Mouse (Mus musculus) heart, embryonic 10.5 days (tissue): Measurements from ENCODE around the gene Kctd10. TPM values are rescaled to one million over a fixed set of nuclear protein-coding genes. Genes with fewer than 3 reads are reported as not detected.

Source experiments
- DNase-seq: peaks from one replicate; pipeline ENCODE4 v3.0.0-alpha.2; 2017; ENCODE audit warnings: low spot score
- H3K27ac ChIP-seq: fragments of 300-500 bp; sonication (generic); 2 replicates; pipeline ENCODE4 v1.5.1; 2016; ENCODE audit warnings: mild to moderate bottlenecking
- H3K27me3 ChIP-seq: fragments of 300-500 bp; sonication (generic); 2 replicates; pipeline ENCODE4 v1.6.1; 2016; ENCODE audit warnings: mild to moderate bottlenecking; ENCODE audit not compliant: poor library complexity, insufficient read depth, severe bottlenecking
- H3K36me3 ChIP-seq: fragments of 300-500 bp; sonication (generic); 2 replicates; pipeline ENCODE4 v1.6.1; 2016; ENCODE audit warnings: mild to moderate bottlenecking, moderate library complexity
- H3K4me1 ChIP-seq: fragments of 300-500 bp; sonication (generic); 2 replicates; pipeline ENCODE4 v1.6.1; 2016; ENCODE audit warnings: mild to moderate bottlenecking
- H3K4me3 ChIP-seq: fragments of 300-500 bp; sonication (generic); 2 replicates; pipeline ENCODE4 v1.5.1; 2016; ENCODE audit warnings: mild to moderate bottlenecking, moderate library complexity
- H3K9me3 ChIP-seq: fragments of 300-500 bp; sonication (generic); 2 replicates; pipeline ENCODE4 v1.6.1; 2016; ENCODE audit warnings: mild to moderate bottlenecking, moderate library complexity
- WGBS: fragments of 180-500 bp; shearing (Covaris S2); methylation state at CpG from one replicate; pipeline ENCODE4 v1.1.7; 2016; 5-methylcytosine and 5-hydroxymethylcytosine counted together
- polyA plus RNA-seq: library from polyadenylated mRNA; unstranded; fragments of >200 nt; fragmentation: Nextera tagmentation; extraction: Ambion mirVana; gene quantifications from 2 replicates; pipeline ENCODE4 v1.2.1, GENCODE M21; 2016

Gene Kctd10
- polyA plus RNA-seq, 1 experiment from 2014 or later, result 105 TPM

- H3K4me3 ChIP-seq, result no peak overlapping the region
- H3K4me1 ChIP-seq, result peaks cover 96% of the 10 kb centered on the region
- H3K9me3 ChIP-seq, result no peaks in the 10 kb centered on the region
- DNase-seq, result no peak
- H3K27me3 ChIP-seq, result no peaks in the 10 kb centered on the region
- peak overlapping the region; percentile 67 for H3K27ac ChIP-seq
- H3K36me3 ChIP-seq, result peaks cover 73% of the 10 kb centered on the region
- 82% methylated on average over 9 of the region's 9 CpGs for WGBS
Observed at GRCm38 (mm10) chr5:114373581-114373980, 6.7 kb downstream of the Kctd10 start.

- 74% methylated on average over 11 of the region's 11 CpGs for WGBS
- peaks cover 93% of the 10 kb centered on the region for H3K4me1 ChIP-seq
- DNase-seq, result no peak
- no peak overlapping the region for H3K4me3 ChIP-seq
- H3K27ac ChIP-seq, result peak overlapping the region; percentile 67
- peaks cover 77% of the 10 kb centered on the region for H3K36me3 ChIP-seq
- H3K27me3 ChIP-seq, result no peaks in the 10 kb centered on the region
- H3K9me3 ChIP-seq, result no peaks in the 10 kb centered on the region
Observed at GRCm38 (mm10) chr5:114373174-114373573, 7.1 kb downstream of the Kctd10 start.

GRCm38 (mm10) chr5:114372565-114372964 lies 7.7 kb downstream of the Kctd10 start:
- 39% methylated on average over 11 of the region's 11 CpGs for WGBS
- Histone ChIP-seq H3K4me3 (no peak overlapping the region), H3K4me1 (peaks cover 87% of the 10 kb centered on the region), H3K36me3 (peaks cover 83% of the 10 kb centered on the region), H3K27ac (peak overlapping the region; percentile 67), H3K27me3 (no peaks in the 10 kb centered on the region), H3K9me3 (no peaks in the 10 kb centered on the region)
- DNase-seq, result no peak

- peak overlapping the region; percentile 67 for H3K27ac ChIP-seq
- no peaks in the 10 kb centered on the region for H3K9me3 ChIP-seq
- no peaks in the 10 kb centered on the region for H3K27me3 ChIP-seq
- H3K36me3 ChIP-seq, result peaks cover 90% of the 10 kb centered on the region
- WGBS, result 48% methylated on average over 25 of the region's 25 CpGs
- peaks cover 81% of the 10 kb centered on the region for H3K4me1 ChIP-seq
- no peak overlapping the region for H3K4me3 ChIP-seq
- DNase-seq, result no peak
Observed at GRCm38 (mm10) chr5:114371731-114372473, 8.4 kb downstream of the Kctd10 start.

GRCm38 (mm10) chr5:114371331-114371730 lies 9.0 kb downstream of the Kctd10 start:
- Histone ChIP-seq H3K36me3 (peaks cover 92% of the 10 kb centered on the region), H3K4me3 (no peak overlapping the region), H3K27ac (peak overlapping the region; percentile 67), H3K27me3 (no peaks in the 10 kb centered on the region), H3K4me1 (peaks cover 75% of the 10 kb centered on the region), H3K9me3 (no peaks in the 10 kb centered on the region)
- 5% methylated on average over 3 of the region's 3 CpGs for WGBS
- DNase-seq, result no peak

GRCm38 (mm10) chr5:114370371-114370776 lies 9.9 kb downstream of the Kctd10 start:
- peak overlapping the region; percentile 67 for H3K27ac ChIP-seq
- H3K36me3 ChIP-seq, result peaks cover 93% of the 10 kb centered on the region
- H3K27me3 ChIP-seq, result no peaks in the 10 kb centered on the region
- WGBS, result 55% methylated on average over 9 of the region's 9 CpGs
- no peaks in the 10 kb centered on the region for H3K9me3 ChIP-seq
- H3K4me1 ChIP-seq, result peaks cover 68% of the 10 kb centered on the region
- no peak for DNase-seq
- H3K4me3 ChIP-seq, result no peak overlapping the region

GRCm38 (mm10) chr5:114369921-114370320 lies 10.4 kb downstream of the Kctd10 start:
- Histone ChIP-seq H3K36me3 (peaks cover 93% of the 10 kb centered on the region), H3K4me3 (no peak overlapping the region)

GRCm38 (mm10) chr5:114368803-114369496 lies 11.4 kb downstream of the Kctd10 start:
- Histone ChIP-seq H3K36me3 (peaks cover 93% of the 10 kb centered on the region), H3K4me1 (peaks cover 56% of the 10 kb centered on the region), H3K27me3 (no peaks in the 10 kb centered on the region), H3K4me3 (no peak overlapping the region), H3K9me3 (no peaks in the 10 kb centered on the region), H3K27ac (no peak overlapping the region)
- no peak for DNase-seq
- WGBS, result 88% methylated on average over 16 of the region's 16 CpGs

More at GRCm38 (mm10) chr5:114369921-114370320, 10.4 kb downstream of the Kctd10 start:
- no peaks in the 10 kb centered on the region for H3K9me3 ChIP-seq
- peaks cover 65% of the 10 kb centered on the region for H3K4me1 ChIP-seq
- WGBS, result 85% methylated on average over 9 of the region's 9 CpGs
- peak overlapping the region; percentile 19 for H3K27ac ChIP-seq
- DNase-seq, result no peak
- H3K27me3 ChIP-seq, result no peaks in the 10 kb centered on the region

GRCm38 (mm10) chr5:114368121-114368520 lies 12.2 kb downstream of the Kctd10 start:
- 94% methylated on average over 14 of the region's 14 CpGs for WGBS
- peaks cover 93% of the 10 kb centered on the region for H3K36me3 ChIP-seq
- H3K27me3 ChIP-seq, result no peaks in the 10 kb centered on the region

GRCm38 (mm10) chr5:114365043-114365752 lies 15.1 kb downstream of the Kctd10 start:
- peaks cover 18% of the 10 kb centered on the region for H3K4me1 ChIP-seq
- DNase-seq, result no peak
- no peaks in the 10 kb centered on the region for H3K9me3 ChIP-seq
- no peak overlapping the region for H3K4me3 ChIP-seq
- H3K27me3 ChIP-seq, result no peaks in the 10 kb centered on the region
- H3K36me3 ChIP-seq, result peaks cover 98% of the 10 kb centered on the region
- WGBS, result 88% methylated on average over 23 of the region's 23 CpGs
- no peak overlapping the region for H3K27ac ChIP-seq

More at GRCm38 (mm10) chr5:114368121-114368520, 12.2 kb downstream of the Kctd10 start:
- no peak overlapping the region for H3K27ac ChIP-seq
- H3K9me3 ChIP-seq, result no peaks in the 10 kb centered on the region
- H3K4me3 ChIP-seq, result no peak overlapping the region
- H3K4me1 ChIP-seq, result peaks cover 47% of the 10 kb centered on the region
- DNase-seq, result no peak

GRCm38 (mm10) chr5:114360968-114361367 lies 19.3 kb downstream of the Kctd10 start:
- Histone ChIP-seq H3K27ac (no peak overlapping the region), H3K27me3 (no peaks in the 10 kb centered on the region), H3K4me3 (no peak overlapping the region), H3K9me3 (no peaks in the 10 kb centered on the region), H3K36me3 (peaks cover 70% of the 10 kb centered on the region), H3K4me1 (peaks cover 20% of the 10 kb centered on the region)
- DNase-seq, result no peak
- 83% methylated on average over 15 of the region's 15 CpGs for WGBS

GRCm38 (mm10) chr5:114359586-114359985 lies 20.7 kb downstream of the Kctd10 start:
- Histone ChIP-seq H3K27me3 (0 out of 2 replicates have a peak, but pooled peaks cover 3% of the 10 kb centered on the region), H3K27ac (no peak overlapping the region), H3K4me1 (peaks cover 15% of the 10 kb centered on the region), H3K36me3 (peaks cover 56% of the 10 kb centered on the region), H3K4me3 (no peak overlapping the region), H3K9me3 (no peaks in the 10 kb centered on the region)
- 64% methylated on average over 8 of the region's 8 CpGs for WGBS
- no peak for DNase-seq

- 72% methylated on average over 10 of the region's 10 CpGs for WGBS
- peaks cover 49% of the 10 kb centered on the region for H3K36me3 ChIP-seq
Observed at GRCm38 (mm10) chr5:114358833-114359232, 21.5 kb downstream of the Kctd10 start.

More at GRCm38 (mm10) chr5:114358833-114359232, 21.5 kb downstream of the Kctd10 start:
- Histone ChIP-seq H3K27ac (no peak overlapping the region), H3K4me1 (peaks cover 15% of the 10 kb centered on the region), H3K27me3 (0 out of 2 replicates have a peak, but pooled peaks cover 5% of the 10 kb centered on the region), H3K4me3 (no peak overlapping the region), H3K9me3 (no peaks in the 10 kb centered on the region)
- DNase-seq, result no peak
